Mouse (Mus musculus) layer of hippocampus, adult 18-20 months (tissue): ENCODE results near the gene Micu2. TPM values are rescaled to one million over a fixed set of nuclear protein-coding genes. Genes with fewer than 3 reads are reported as not detected.
"Not testable (repeated sequence)": the region's sequence is repeated elsewhere in the genome, so short reads cannot be mapped to it uniquely, and the experiment has no call there.

Source experiments
- DNase-seq, 2 experiments: peaks; one replicate each; pipeline ENCODE4 v3.0.0; 2022; ENCODE audit warnings: low spot score in 2 of 2
- total RNA-seq, 2 experiments: library from RNA; stranded (reverse); gene quantifications; 2 replicates each; pipeline ENCODE4 v1.2.3; 2021

The Micu2 gene
- total RNA-seq, 2 experiments from 2014 or later = 23.5 to 23.8 TPM

- not testable (repeated sequence) for DNase-seq
Measured at GRCm38 (mm10) chr14:57896088-57896871, 102.8 kb downstream of the Micu2 start.

- no peak for DNase-seq
Measured at GRCm38 (mm10) chr14:57894346-57894745, 104.7 kb downstream of the Micu2 start.

- DNase-seq = no peak
Measured at GRCm38 (mm10) chr14:57892961-57893360, 106.1 kb downstream of the Micu2 start.

- peak; percentile 95 to 96 for DNase-seq
Measured at GRCm38 (mm10) chr14:57890011-57890842, 108.8 kb downstream of the Micu2 start, which contains the start of gene Zdhhc20. TSS of gene Zdhhc20 (minus strand) at chr14:57890276.

- no peak for DNase-seq
Measured at GRCm38 (mm10) chr14:57889541-57890010, 109.5 kb downstream of the Micu2 start.

- no peak for DNase-seq
Measured at GRCm38 (mm10) chr14:57887171-57887570, 111.9 kb downstream of the Micu2 start.

GRCm38 (mm10) chr14:57886032-57886431 is 113.0 kb downstream of the Micu2 start:
- DNase-seq = no peak

GRCm38 (mm10) chr14:57883341-57883740 is 115.7 kb downstream of the Micu2 start:
- no peak for DNase-seq

GRCm38 (mm10) chr14:57882720-57883119 is 116.3 kb downstream of the Micu2 start:
- no peak for DNase-seq

GRCm38 (mm10) chr14:57881793-57882192 is 117.3 kb downstream of the Micu2 start:
- no peak for DNase-seq

GRCm38 (mm10) chr14:57881074-57881473 is 118.0 kb downstream of the Micu2 start:
- no peak for DNase-seq

- no peak for DNase-seq
Measured at GRCm38 (mm10) chr14:57877921-57878320, 121.1 kb downstream of the Micu2 start.

GRCm38 (mm10) chr14:57866676-57867276 is 132.3 kb downstream of the Micu2 start:
- peak in 1 of 2 experiments; percentile 53 for DNase-seq

Other genes with a start within 250 kb of the Micu2 start
- 10 to 100 TPM; 52.7 to 54.4 TPM for gene Lats2, start 240.9 kb downstream of the Micu2 start, total RNA-seq
- gene Sap18, start 201.1 kb downstream of the Micu2 start, total RNA-seq = 10 to 100 TPM; 44.9 to 58.8 TPM
- gene Ska3, start 173.1 kb downstream of the Micu2 start, total RNA-seq = under 1 TPM; 0.32 to 0.58 TPM
- gene Mrpl57, start 173.0 kb downstream of the Micu2 start, total RNA-seq = 10 to 100 TPM; 64.5 to 72.0 TPM
- gene Zdhhc20, start 109.0 kb downstream of the Micu2 start, total RNA-seq = 10 to 100 TPM; 45.1 to 48.4 TPM
- gene Fgf9, start 71.3 kb upstream of the Micu2 start, total RNA-seq = 10 to 100 TPM; 17.2 to 18.4 TPM